Mouse (Mus musculus) limb, embryonic 10.5 days (tissue): ENCODE data around the gene B230118H07Rik. TPM values are rescaled to one million over a fixed set of nuclear protein-coding genes. Genes with fewer than 3 reads are reported as not detected.
A peak's percentile ranks its signal among the peaks of the same experiment; 100 is the strongest.

Experiments used
- DNase-seq: peaks from one replicate; pipeline ENCODE4 v3.0.0-alpha.2; 2017; ENCODE audit warnings: low spot score
- H3K27ac ChIP-seq: fragments of 300-500 bp; sonication (generic); 2 replicates; pipeline ENCODE4 v1.5.1; 2016; ENCODE audit warnings: mild to moderate bottlenecking
- H3K27me3 ChIP-seq: fragments of 300-500 bp; sonication (generic); 2 replicates; pipeline ENCODE4 v1.6.1; 2016; ENCODE audit warnings: low read depth, mild to moderate bottlenecking; ENCODE audit not compliant: poor library complexity, severe bottlenecking
- H3K36me3 ChIP-seq: fragments of 300-500 bp; sonication (generic); 2 replicates; pipeline ENCODE4 v1.6.1; 2016; ENCODE audit warnings: mild to moderate bottlenecking, moderate library complexity
- H3K4me1 ChIP-seq: fragments of 300-500 bp; sonication (generic); 2 replicates; pipeline ENCODE4 v1.6.1; 2016
- H3K4me3 ChIP-seq: fragments of 300-500 bp; sonication (generic); 2 replicates; pipeline ENCODE4 v1.5.1; 2016; ENCODE audit warnings: mild to moderate bottlenecking, moderate library complexity
- H3K9me3 ChIP-seq: fragments of 300-500 bp; sonication (generic); replicated peaks from 2 replicates; pipeline ENCODE4 v1.6.1; 2016; ENCODE audit warnings: mild to moderate bottlenecking
- WGBS: fragments of 180-500 bp; shearing (Covaris S2); methylation state at CpG from one replicate; pipeline ENCODE4 v1.1.7; 2016; 5-methylcytosine and 5-hydroxymethylcytosine counted together
- polyA plus RNA-seq: library from polyadenylated mRNA; unstranded; fragments of >200 nt; fragmentation: Nextera tagmentation; extraction: Ambion mirVana; gene quantifications from 2 replicates; pipeline ENCODE4 v1.2.1, GENCODE M21; 2016

B230118H07Rik gene
- polyA plus RNA-seq, 1 experiment from 2014 or later: 54.4 TPM

- no peaks in the 10 kb centered on the region for H3K36me3 ChIP-seq
These were observed 24.8 kb downstream of the B230118H07Rik start, which contains the start of gene Rag2 for GRCm38 (mm10) chr2:101624526-101624925. Gene Rag2 (plus strand): TSS chr2:101624718.

GRCm38 (mm10) chr2:101624011-101624410 lies 25.3 kb downstream of the B230118H07Rik start:
- Histone ChIP-seq H3K4me1 (peaks cover 29% of the 10 kb centered on the region), H3K27ac (no peak overlapping the region), H3K9me3 (no peaks in the 10 kb centered on the region), H3K36me3 (no peaks in the 10 kb centered on the region), H3K27me3 (no peaks in the 10 kb centered on the region), H3K4me3 (no peak overlapping the region)
- 79% methylated on average over 2 of the region's 2 CpGs for WGBS
- no peak for DNase-seq

More at GRCm38 (mm10) chr2:101624526-101624925, 24.8 kb downstream of the B230118H07Rik start, which contains the start of gene Rag2:
- no peak within 1 kb of the TSS for H3K4me3 ChIP-seq
- no peak for DNase-seq
- H3K27ac ChIP-seq: no peak within 1 kb of the TSS
- WGBS: 65% methylated on average over 4 of the region's 4 CpGs
- H3K4me1 ChIP-seq: peaks cover 32% of the 10 kb centered on the region
- H3K27me3 ChIP-seq: no peaks in the 10 kb centered on the region
- no peaks in the 10 kb centered on the region for H3K9me3 ChIP-seq

- H3K36me3 ChIP-seq: no peaks in the 10 kb centered on the region
- H3K27ac ChIP-seq: no peak overlapping the region
- H3K9me3 ChIP-seq: no peaks in the 10 kb centered on the region
- H3K27me3 ChIP-seq: no peaks in the 10 kb centered on the region
- 92% methylated on average over 2 of the region's 2 CpGs for WGBS
- DNase-seq: no peak
- H3K4me3 ChIP-seq: no peak overlapping the region
- peaks cover 26% of the 10 kb centered on the region for H3K4me1 ChIP-seq
These were observed 26.3 kb downstream of the B230118H07Rik start for GRCm38 (mm10) chr2:101623042-101623441.

- Histone ChIP-seq H3K4me3 (no peak overlapping the region), H3K4me1 (peaks cover 21% of the 10 kb centered on the region), H3K9me3 (no peaks in the 10 kb centered on the region), H3K27me3 (no peaks in the 10 kb centered on the region), H3K27ac (no peak overlapping the region), H3K36me3 (no peaks in the 10 kb centered on the region)
- WGBS: 83% methylated on average over 7 of the region's 7 CpGs
- no peak for DNase-seq
These were observed 27.7 kb downstream of the B230118H07Rik start for GRCm38 (mm10) chr2:101621611-101622010.

GRCm38 (mm10) chr2:101620899-101621298 lies 28.4 kb downstream of the B230118H07Rik start:
- WGBS: 85% methylated on average over 3 of the region's 3 CpGs
- Histone ChIP-seq H3K36me3 (no peaks in the 10 kb centered on the region), H3K4me3 (no peak overlapping the region), H3K27me3 (no peaks in the 10 kb centered on the region), H3K4me1 (peaks cover 18% of the 10 kb centered on the region), H3K9me3 (no peaks in the 10 kb centered on the region), H3K27ac (no peak overlapping the region)
- no peak for DNase-seq

- Histone ChIP-seq H3K4me3 (no peak overlapping the region), H3K27ac (no peak overlapping the region), H3K36me3 (no peaks in the 10 kb centered on the region), H3K9me3 (no peaks in the 10 kb centered on the region), H3K27me3 (no peaks in the 10 kb centered on the region), H3K4me1 (peaks cover 14% of the 10 kb centered on the region)
- DNase-seq: no peak
- WGBS: 89% methylated on average over 4 of the region's 4 CpGs
These were observed 31.0 kb downstream of the B230118H07Rik start for GRCm38 (mm10) chr2:101618373-101618772.

- Histone ChIP-seq H3K36me3 (no peaks in the 10 kb centered on the region), H3K27me3 (no peaks in the 10 kb centered on the region), H3K9me3 (no peaks in the 10 kb centered on the region), H3K4me1 (peaks cover 17% of the 10 kb centered on the region), H3K27ac (no peak overlapping the region), H3K4me3 (no peak overlapping the region)
- 88% methylated on average over 10 of the region's 10 CpGs for WGBS
- DNase-seq: no peak
These were observed 33.6 kb downstream of the B230118H07Rik start for GRCm38 (mm10) chr2:101615464-101616305.

- 89% methylated on average over 3 of the region's 3 CpGs for WGBS
These were observed 38.5 kb downstream of the B230118H07Rik start for GRCm38 (mm10) chr2:101610861-101611260.

GRCm38 (mm10) chr2:101608232-101608894 lies 41.0 kb downstream of the B230118H07Rik start:
- peak overlapping the region; percentile 46; the same call in 1 of the 2 replicates for H3K27ac ChIP-seq
- 82% methylated on average over 7 of the region's 7 CpGs for WGBS
- H3K27me3 ChIP-seq: no peaks in the 10 kb centered on the region
- DNase-seq: no peak
- no peak overlapping the region for H3K4me3 ChIP-seq
- no peaks in the 10 kb centered on the region for H3K9me3 ChIP-seq
- no peaks in the 10 kb centered on the region for H3K36me3 ChIP-seq
- H3K4me1 ChIP-seq: peaks cover 11% of the 10 kb centered on the region

More at GRCm38 (mm10) chr2:101610861-101611260, 38.5 kb downstream of the B230118H07Rik start:
- no peaks in the 10 kb centered on the region for H3K27me3 ChIP-seq
- peaks cover 16% of the 10 kb centered on the region for H3K4me1 ChIP-seq
- no peaks in the 10 kb centered on the region for H3K9me3 ChIP-seq
- no peak for DNase-seq
- no peaks in the 10 kb centered on the region for H3K36me3 ChIP-seq
- H3K27ac ChIP-seq: no peak overlapping the region
- no peak overlapping the region for H3K4me3 ChIP-seq

- 84% methylated on average over 1 of the region's 1 CpGs for WGBS
- no peak for DNase-seq
- H3K4me1 ChIP-seq: peaks cover 11% of the 10 kb centered on the region
- H3K27ac ChIP-seq: no peak overlapping the region
- no peaks in the 10 kb centered on the region for H3K36me3 ChIP-seq
- H3K27me3 ChIP-seq: no peaks in the 10 kb centered on the region
- no peaks in the 10 kb centered on the region for H3K9me3 ChIP-seq
- H3K4me3 ChIP-seq: no peak overlapping the region
These were observed 46.2 kb downstream of the B230118H07Rik start for GRCm38 (mm10) chr2:101603099-101603498.

GRCm38 (mm10) chr2:101600703-101601102 lies 48.6 kb downstream of the B230118H07Rik start:
- Histone ChIP-seq H3K4me1 (peaks cover 11% of the 10 kb centered on the region), H3K36me3 (no peaks in the 10 kb centered on the region), H3K27me3 (no peaks in the 10 kb centered on the region), H3K27ac (peak overlapping the region; percentile 75; the same call in 1 of the 2 replicates), H3K4me3 (no peak overlapping the region), H3K9me3 (no peaks in the 10 kb centered on the region)
- WGBS: 72% methylated on average over 8 of the region's 8 CpGs
- no peak for DNase-seq

- peaks cover 12% of the 10 kb centered on the region for H3K4me1 ChIP-seq
- no peak for DNase-seq
- 89% methylated on average over 13 of the region's 13 CpGs for WGBS
- no peaks in the 10 kb centered on the region for H3K9me3 ChIP-seq
- H3K36me3 ChIP-seq: no peaks in the 10 kb centered on the region
- no peak overlapping the region for H3K4me3 ChIP-seq
- no peak overlapping the region for H3K27ac ChIP-seq
- H3K27me3 ChIP-seq: no peaks in the 10 kb centered on the region
These were observed 50.8 kb downstream of the B230118H07Rik start for GRCm38 (mm10) chr2:101598190-101599181.
